Mouse (Mus musculus) forebrain, embryonic 13.5 days (tissue): Measurements from ENCODE around the gene Shroom3. TPM values are rescaled to one million over a fixed set of nuclear protein-coding genes. Genes with fewer than 3 reads are reported as not detected.
A peak's percentile ranks its signal among the peaks of the same experiment; 100 is the strongest.

ENCODE experiments used
- ATAC-seq: fragments of 200-750 bp; cut with Nextera tagmentation; 2 replicates; pipeline ENCODE4 v1.8.0; 2017
- H3K27ac ChIP-seq: fragments of 300-500 bp; sonication (generic); 2 replicates; pipeline ENCODE4 v1.5.1; 2015; ENCODE audit warnings: inconsistent platforms, mild to moderate bottlenecking, moderate library complexity
- H3K27me3 ChIP-seq: fragments of 300-500 bp; sonication (generic); 2 replicates; pipeline ENCODE4 v1.6.1; 2015; ENCODE audit warnings: mild to moderate bottlenecking, inconsistent platforms
- H3K36me3 ChIP-seq: fragments of 300-500 bp; sonication (generic); 2 replicates; pipeline ENCODE4 v1.6.1; 2015; ENCODE audit warnings: mild to moderate bottlenecking, inconsistent platforms; ENCODE audit not compliant: poor library complexity, severe bottlenecking
- H3K4me1 ChIP-seq: fragments of 300-500 bp; sonication (generic); 2 replicates; pipeline ENCODE4 v1.6.1; 2015; ENCODE audit warnings: inconsistent platforms
- H3K4me2 ChIP-seq: fragments of 300-500 bp; sonication (generic); 2 replicates; pipeline ENCODE4 v1.6.1; 2015; ENCODE audit warnings: inconsistent platforms, mild to moderate bottlenecking, moderate library complexity
- H3K4me3 ChIP-seq: fragments of 300-500 bp; sonication (generic); 2 replicates; pipeline ENCODE4 v1.5.1; 2015; ENCODE audit warnings: mild to moderate bottlenecking, inconsistent platforms
- H3K9ac ChIP-seq: fragments of 300-500 bp; sonication (generic); 2 replicates; pipeline ENCODE4 v1.6.1; 2015; ENCODE audit warnings: mild to moderate bottlenecking, inconsistent platforms
- H3K9me3 ChIP-seq: fragments of 300-500 bp; sonication (generic); replicated peaks from 2 replicates; pipeline ENCODE4 v1.6.1; 2016; ENCODE audit warnings: inconsistent platforms
- WGBS: fragments of 180-500 bp; shearing (Covaris S2); methylation state at CpG from one replicate; pipeline ENCODE4 v1.1.7; 2015; 5-methylcytosine and 5-hydroxymethylcytosine counted together
- polyA plus RNA-seq: library from polyadenylated mRNA; unstranded; fragments of >200 nt; fragmentation: Nextera tagmentation; extraction: Ambion mirVana; gene quantifications from 2 replicates; pipeline ENCODE4 v1.2.1, GENCODE M21; 2015

Gene Shroom3
- polyA plus RNA-seq, 1 experiment from 2014 or later: 3.7 TPM

DNA sequence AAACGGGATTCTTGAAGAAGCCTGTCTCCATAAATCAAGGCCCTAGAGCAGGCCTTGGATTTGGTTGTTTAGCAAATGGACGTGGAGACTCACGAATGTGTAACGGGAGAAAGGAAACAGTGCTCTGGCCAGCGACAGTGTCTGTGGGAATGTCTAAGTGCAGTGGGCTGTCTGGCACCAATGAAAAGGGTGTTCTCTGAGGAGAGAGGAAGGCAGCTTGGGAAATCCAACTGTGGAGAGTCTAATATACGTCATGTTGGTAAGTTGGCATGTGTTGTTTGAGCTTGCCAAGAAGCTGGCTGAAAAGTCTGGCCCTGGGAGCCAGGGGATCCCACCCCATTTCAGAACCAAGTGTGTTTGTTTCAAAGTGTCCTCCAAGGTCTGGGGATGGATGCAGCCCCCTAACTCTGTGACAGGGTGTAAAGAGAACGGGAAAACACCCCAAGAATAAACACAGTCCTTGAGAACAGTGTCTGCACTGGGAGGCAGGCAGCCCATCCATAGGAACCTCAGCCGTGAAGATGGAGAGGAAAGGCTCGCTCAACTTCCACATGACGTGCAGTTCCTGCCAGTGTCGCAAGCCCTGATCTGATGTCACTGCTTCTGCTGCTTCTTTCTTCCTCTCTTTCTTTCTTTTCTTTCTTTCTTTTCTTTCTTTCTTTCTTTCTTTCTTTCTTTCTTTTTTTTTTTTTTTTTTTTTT lies 134.0 kb downstream of the Shroom3 start:
- no peak for ATAC-seq
- no peaks in the 10 kb centered on the region for H3K9me3 ChIP-seq
- H3K9ac ChIP-seq: no peak overlapping the region
- no peak overlapping the region for H3K4me2 ChIP-seq
- no peak overlapping the region for H3K4me3 ChIP-seq
- no peaks in the 10 kb centered on the region for H3K36me3 ChIP-seq
- peaks cover 22% of the 10 kb centered on the region for H3K4me1 ChIP-seq
- 79% methylated on average over 11 of the region's 11 CpGs for WGBS
- H3K27ac ChIP-seq: 0 out of 2 replicates have a peak overlapping the region, but pooled peaks have one; percentile 36
- no peaks in the 10 kb centered on the region for H3K27me3 ChIP-seq

- H3K27me3 ChIP-seq: no peaks in the 10 kb centered on the region
- no peak for ATAC-seq
- WGBS: 39% methylated on average over 3 of the region's 3 CpGs
Observed at GRCm38 (mm10) chr5:92821370-92821769, 138.1 kb downstream of the Shroom3 start.

DNA sequence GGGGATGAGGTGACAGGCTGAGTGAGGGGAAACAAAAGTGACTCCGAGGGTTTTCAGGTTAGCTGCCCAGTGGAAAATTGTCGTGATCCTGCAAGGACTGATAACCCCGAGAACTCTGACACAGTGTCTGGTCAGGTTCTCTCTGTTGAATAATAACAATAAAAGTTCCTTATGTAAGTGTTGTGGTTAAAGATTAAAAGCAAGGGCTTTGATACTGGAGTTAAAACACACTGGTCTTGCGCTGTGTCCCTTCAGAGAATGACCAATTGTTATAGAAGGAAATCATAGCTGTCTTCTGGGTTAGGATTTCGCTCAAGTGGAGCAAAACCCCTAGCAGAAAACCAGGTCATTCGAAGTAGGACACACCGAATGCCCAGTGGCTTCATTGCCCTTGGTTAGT lies 140.3 kb downstream of the Shroom3 start:
- ATAC-seq: no peak
- Histone ChIP-seq H3K4me1 (peaks cover 4% of the 10 kb centered on the region; the same call in 1 of the 2 replicates), H3K9ac (no peak overlapping the region), H3K9me3 (no peaks in the 10 kb centered on the region), H3K27ac (no peak overlapping the region), H3K27me3 (no peaks in the 10 kb centered on the region), H3K4me3 (no peak overlapping the region), H3K36me3 (no peaks in the 10 kb centered on the region), H3K4me2 (no peak overlapping the region)
- WGBS: 87% methylated on average over 7 of the region's 7 CpGs

More at GRCm38 (mm10) chr5:92821370-92821769, 138.1 kb downstream of the Shroom3 start:
- Histone ChIP-seq H3K4me1 (peaks cover 7% of the 10 kb centered on the region; the same call in 1 of the 2 replicates), H3K9me3 (no peaks in the 10 kb centered on the region), H3K36me3 (no peaks in the 10 kb centered on the region), H3K4me2 (no peak overlapping the region), H3K9ac (no peak overlapping the region), H3K27ac (no peak overlapping the region), H3K4me3 (no peak overlapping the region)

- Histone ChIP-seq H3K9me3 (no peaks in the 10 kb centered on the region), H3K9ac (no peak overlapping the region), H3K27me3 (no peaks in the 10 kb centered on the region), H3K27ac (no peak overlapping the region), H3K36me3 (no peaks in the 10 kb centered on the region), H3K4me3 (no peak overlapping the region), H3K4me1 (peaks cover 4% of the 10 kb centered on the region; the same call in 1 of the 2 replicates), H3K4me2 (no peak overlapping the region)
- 77% methylated on average over 10 of the region's 10 CpGs for WGBS
- no peak for ATAC-seq
Observed at GRCm38 (mm10) chr5:92824304-92825009, 141.2 kb downstream of the Shroom3 start.

GRCm38 (mm10) chr5:92830391-92830790 lies 147.2 kb downstream of the Shroom3 start:
- ATAC-seq: no peak
- 70% methylated on average over 1 of the region's 1 CpGs for WGBS

GRCm38 (mm10) chr5:92834513-92834912 lies 151.3 kb downstream of the Shroom3 start:
- H3K27me3 ChIP-seq: no peaks in the 10 kb centered on the region
- H3K9ac ChIP-seq: no peak overlapping the region
- H3K4me1 ChIP-seq: peaks cover 32% of the 10 kb centered on the region
- H3K4me2 ChIP-seq: no peak overlapping the region
- no peak for ATAC-seq
- no peaks in the 10 kb centered on the region for H3K36me3 ChIP-seq
- 71% methylated on average over 7 of the region's 7 CpGs for whole genome bisulfite sequencing
- H3K4me3 ChIP-seq: no peak overlapping the region
- no peaks in the 10 kb centered on the region for H3K9me3 ChIP-seq
- no peak overlapping the region for H3K27ac ChIP-seq

More at GRCm38 (mm10) chr5:92830391-92830790, 147.2 kb downstream of the Shroom3 start:
- Histone ChIP-seq H3K9ac (no peak overlapping the region), H3K36me3 (no peaks in the 10 kb centered on the region), H3K9me3 (no peaks in the 10 kb centered on the region), H3K4me1 (peaks cover 10% of the 10 kb centered on the region), H3K27ac (no peak overlapping the region), H3K4me3 (no peak overlapping the region), H3K27me3 (no peaks in the 10 kb centered on the region), H3K4me2 (no peak overlapping the region)

DNA sequence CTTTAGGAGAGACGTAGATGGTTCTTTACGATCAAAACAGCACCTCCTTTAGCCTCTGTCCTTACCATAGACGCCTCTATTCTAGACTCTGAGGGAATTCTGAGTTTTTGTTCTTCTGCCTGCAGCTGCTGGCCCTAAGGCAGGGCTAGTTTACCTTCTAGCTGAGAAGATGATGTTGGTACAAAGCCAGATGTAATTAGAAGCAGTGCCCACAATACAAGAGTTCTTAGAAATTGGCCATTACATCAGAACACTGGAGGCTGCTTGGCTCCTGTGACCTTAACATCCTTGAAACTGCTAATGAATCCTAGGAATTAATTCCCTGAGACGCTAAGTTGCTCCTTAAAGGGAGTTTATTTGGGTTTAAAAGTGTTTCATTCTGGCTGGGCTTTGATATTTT lies 154.1 kb downstream of the Shroom3 start:
- no peaks in the 10 kb centered on the region for H3K36me3 ChIP-seq
- H3K9me3 ChIP-seq: no peaks in the 10 kb centered on the region
- no peak overlapping the region for H3K4me2 ChIP-seq
- 21% methylated on average over 4 of the region's 4 CpGs for WGBS
- no peak overlapping the region for H3K9ac ChIP-seq
- peaks cover 41% of the 10 kb centered on the region for H3K4me1 ChIP-seq
- peak; percentile 23; the same call in 1 of the 2 replicates for ATAC-seq
- no peaks in the 10 kb centered on the region for H3K27me3 ChIP-seq
- H3K27ac ChIP-seq: peak overlapping the region; percentile 27; the same call in 1 of the 2 replicates
- H3K4me3 ChIP-seq: no peak overlapping the region

DNA sequence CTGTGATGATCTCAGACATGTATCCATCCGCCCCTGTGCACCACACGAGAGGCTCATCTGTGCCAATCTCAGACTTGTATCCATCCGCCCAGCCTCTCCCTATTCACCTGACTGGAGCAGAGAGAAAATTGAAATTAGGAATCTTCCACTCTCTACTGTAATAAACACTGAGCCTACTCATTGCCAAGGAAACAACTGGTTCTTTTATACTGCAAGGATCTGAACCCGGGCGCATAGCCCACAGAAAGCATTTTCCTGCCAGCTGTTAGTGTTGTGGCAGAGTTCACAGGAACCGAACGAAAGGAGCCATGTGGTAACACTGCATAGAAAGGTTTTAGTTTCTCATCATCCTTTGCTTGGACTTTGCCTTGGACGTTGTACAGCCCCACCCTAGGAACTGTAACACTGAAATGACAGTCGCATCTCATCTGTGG lies 155.1 kb downstream of the Shroom3 start:
- 74% methylated on average over 9 of the region's 9 CpGs for WGBS
- no peak overlapping the region for H3K27ac ChIP-seq
- peaks cover 52% of the 10 kb centered on the region for H3K4me1 ChIP-seq
- no peaks in the 10 kb centered on the region for H3K36me3 ChIP-seq
- no peaks in the 10 kb centered on the region for H3K27me3 ChIP-seq
- no peak for ATAC-seq
- no peak overlapping the region for H3K4me2 ChIP-seq
- no peaks in the 10 kb centered on the region for H3K9me3 ChIP-seq
- no peak overlapping the region for H3K4me3 ChIP-seq
- no peak overlapping the region for H3K9ac ChIP-seq

DNA sequence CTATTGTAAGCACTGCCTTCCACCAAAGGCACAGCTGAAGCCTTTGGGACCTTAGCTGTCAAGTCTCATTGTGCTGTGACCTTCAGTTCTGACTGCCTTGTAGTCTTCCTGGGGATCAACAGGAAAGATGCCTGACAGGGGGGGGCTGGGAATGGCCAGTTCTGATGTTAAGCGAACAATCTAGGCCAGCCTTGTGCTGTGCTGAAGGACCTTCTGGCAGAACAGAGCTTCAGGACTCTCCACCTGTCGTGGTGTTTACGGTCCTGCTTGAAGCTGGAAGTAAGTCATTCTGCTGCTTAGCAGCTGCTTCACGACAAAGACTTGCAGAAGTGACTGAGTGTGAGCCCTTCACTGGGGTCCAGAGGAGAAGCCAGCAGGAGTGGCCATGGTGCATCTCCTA lies 156.1 kb downstream of the Shroom3 start:
- 86% methylated on average over 4 of the region's 4 CpGs for WGBS
- Histone ChIP-seq H3K9ac (no peak overlapping the region), H3K9me3 (no peaks in the 10 kb centered on the region), H3K4me3 (no peak overlapping the region), H3K4me1 (peaks cover 61% of the 10 kb centered on the region), H3K27me3 (no peaks in the 10 kb centered on the region), H3K27ac (no peak overlapping the region), H3K4me2 (no peak overlapping the region), H3K36me3 (no peaks in the 10 kb centered on the region)
- no peak for ATAC-seq

DNA sequence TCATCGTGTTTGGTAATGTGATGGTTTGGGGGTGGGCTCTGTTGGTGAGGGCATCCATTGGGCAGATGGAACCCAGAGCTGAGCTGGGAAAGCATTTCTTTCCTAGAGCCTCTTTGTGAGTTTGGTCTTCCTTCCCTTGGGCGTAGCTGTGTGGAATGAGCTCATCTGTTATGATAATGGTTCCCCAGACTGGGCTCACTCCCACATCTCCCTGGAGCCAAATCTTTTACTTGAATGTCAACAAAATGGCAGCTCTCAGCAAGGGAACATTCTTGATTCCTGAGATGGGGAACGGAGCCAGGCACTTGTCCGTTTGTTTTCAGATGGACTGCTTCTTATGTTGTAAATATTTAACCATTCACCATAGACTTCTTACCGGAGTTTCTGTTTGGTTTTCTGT lies 158.2 kb downstream of the Shroom3 start:
- Histone ChIP-seq H3K27ac (no peak overlapping the region), H3K27me3 (no peaks in the 10 kb centered on the region), H3K36me3 (no peaks in the 10 kb centered on the region), H3K4me1 (peaks cover 60% of the 10 kb centered on the region), H3K9me3 (no peaks in the 10 kb centered on the region), H3K4me2 (no peak overlapping the region), H3K4me3 (no peak overlapping the region), H3K9ac (no peak overlapping the region)
- 67% methylated on average over 5 of the region's 5 CpGs for WGBS
- ATAC-seq: peak; percentile 65; the same call in 1 of the 2 replicates

GRCm38 (mm10) chr5:92842417-92842816 lies 159.2 kb downstream of the Shroom3 start:
- 86% methylated on average over 8 of the region's 8 CpGs for WGBS

DNA sequence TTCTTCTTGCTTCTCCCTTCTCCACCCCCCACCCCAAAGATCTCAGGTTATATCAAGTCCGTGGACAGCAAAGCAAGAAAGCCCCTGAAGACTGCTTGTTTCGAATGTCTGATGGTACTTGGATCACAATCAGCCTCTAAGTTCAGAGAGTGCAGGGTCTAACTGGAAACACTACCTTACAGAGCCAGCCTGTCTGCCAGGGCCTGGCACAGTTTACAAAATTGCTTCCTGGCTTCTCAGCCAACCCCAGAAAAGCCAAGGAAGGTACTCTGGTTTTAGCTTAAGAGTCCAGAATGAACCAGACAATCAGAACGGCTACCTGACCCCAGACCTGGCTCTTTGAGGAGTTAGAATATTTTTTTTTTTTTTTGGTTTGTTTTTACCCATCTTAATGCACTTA lies 159.6 kb downstream of the Shroom3 start:
- ATAC-seq: no peak
- WGBS: 79% methylated on average over 3 of the region's 3 CpGs

More at GRCm38 (mm10) chr5:92842417-92842816, 159.2 kb downstream of the Shroom3 start:
- H3K4me1 ChIP-seq: peaks cover 52% of the 10 kb centered on the region
- H3K36me3 ChIP-seq: no peaks in the 10 kb centered on the region
- no peak overlapping the region for H3K4me3 ChIP-seq
- H3K4me2 ChIP-seq: no peak overlapping the region
- no peak overlapping the region for H3K27ac ChIP-seq
- no peaks in the 10 kb centered on the region for H3K27me3 ChIP-seq
- no peak overlapping the region for H3K9ac ChIP-seq
- no peaks in the 10 kb centered on the region for H3K9me3 ChIP-seq
- ATAC-seq: no peak

More for the DNA sequence above, 159.6 kb downstream of the Shroom3 start:
- no peaks in the 10 kb centered on the region for H3K27me3 ChIP-seq
- H3K4me2 ChIP-seq: no peak overlapping the region
- no peaks in the 10 kb centered on the region for H3K9me3 ChIP-seq
- H3K36me3 ChIP-seq: no peaks in the 10 kb centered on the region
- H3K9ac ChIP-seq: no peak overlapping the region
- 0 out of 2 replicates have a peak overlapping the region, but pooled peaks have one; percentile 19 for H3K27ac ChIP-seq
- H3K4me3 ChIP-seq: no peak overlapping the region
- peaks cover 48% of the 10 kb centered on the region for H3K4me1 ChIP-seq
